Mouse (Mus musculus): ENCODE data around the gene Slc44a2. TPM values are rescaled to one million over a fixed set of nuclear protein-coding genes. Genes with fewer than 3 reads are reported as not detected.

Gene Slc44a2
- polyA plus RNA-seq, 1 experiment from 2014 or later = 131 TPM

- H3K9me3 ChIP-seq = no peaks in the 10 kb centered on the region
- H3K4me3 ChIP-seq = no peak overlapping the region
- peaks cover 89% of the 10 kb centered on the region for H3K36me3 ChIP-seq
- no peaks in the 10 kb centered on the region for H3K4me1 ChIP-seq
- H3K9ac ChIP-seq = no peak overlapping the region
- no peaks in the 10 kb centered on the region for H3K27me3 ChIP-seq
- no peak for ATAC-seq (ENCODE audit: low FRiP score, low read depth)
- no peak overlapping the region for H3K4me2 ChIP-seq (replicated peaks)
- H3K27ac ChIP-seq = no peak overlapping the region
- WGBS = 70% methylated on average over 16 of the region's 16 CpGs
Observed at GRCm38 (mm10) chr9:21346627-21347365, 26.3 kb downstream of the Slc44a2 start.

GRCm38 (mm10) chr9:21348152-21348551, 27.7 kb downstream of the Slc44a2 start:
- Histone ChIP-seq H3K4me1 (peaks cover 5% of the 10 kb centered on the region), H3K27me3 (no peaks in the 10 kb centered on the region), H3K4me3 (no peak overlapping the region), H3K9me3 (no peaks in the 10 kb centered on the region), H3K9ac (0 out of 2 replicates have a peak overlapping the region, but pooled peaks have one; percentile 50), H3K27ac (no peak overlapping the region), H3K4me2 (replicated peaks) (no peak overlapping the region), H3K36me3 (peaks cover 88% of the 10 kb centered on the region)
- ATAC-seq (ENCODE audit: low FRiP score, low read depth) = no peak
- WGBS = 90% methylated on average over 3 of the region's 3 CpGs

GRCm38 (mm10) chr9:21351178-21351577, 30.7 kb downstream of the Slc44a2 start:
- no peak for ATAC-seq (ENCODE audit: low FRiP score, low read depth)
- 93% methylated on average over 7 of the region's 7 CpGs for WGBS
- Histone ChIP-seq H3K4me2 (replicated peaks) (no peak overlapping the region), H3K27me3 (no peaks in the 10 kb centered on the region), H3K27ac (no peak overlapping the region), H3K9ac (no peak overlapping the region), H3K4me1 (peaks cover 11% of the 10 kb centered on the region), H3K36me3 (peaks cover 86% of the 10 kb centered on the region), H3K4me3 (no peak overlapping the region), H3K9me3 (no peaks in the 10 kb centered on the region)

GRCm38 (mm10) chr9:21351702-21352377, 31.3 kb downstream of the Slc44a2 start:
- Histone ChIP-seq H3K4me2 (replicated peaks) (no peak overlapping the region), H3K36me3 (peaks cover 81% of the 10 kb centered on the region), H3K4me3 (no peak overlapping the region), H3K27me3 (no peaks in the 10 kb centered on the region), H3K27ac (no peak overlapping the region), H3K4me1 (peaks cover 11% of the 10 kb centered on the region), H3K9ac (no peak overlapping the region), H3K9me3 (no peaks in the 10 kb centered on the region)
- ATAC-seq (ENCODE audit: low FRiP score, low read depth) = no peak
- 96% methylated on average over 4 of the region's 4 CpGs for WGBS

- 37% methylated on average over 20 of the region's 20 CpGs for WGBS
- H3K27me3 ChIP-seq = no peaks in the 10 kb centered on the region
- no peak overlapping the region for H3K4me2 ChIP-seq (replicated peaks)
- no peak overlapping the region for H3K4me3 ChIP-seq
- no peak for ATAC-seq (ENCODE audit: low FRiP score, low read depth)
- H3K27ac ChIP-seq = peak overlapping the region; percentile 63; the same call in 1 of the 2 replicates
- peaks cover 72% of the 10 kb centered on the region for H3K36me3 ChIP-seq
- H3K4me1 ChIP-seq = peaks cover 11% of the 10 kb centered on the region
- H3K9me3 ChIP-seq = no peaks in the 10 kb centered on the region
- H3K9ac ChIP-seq = peak overlapping the region; percentile 43
Observed at GRCm38 (mm10) chr9:21352463-21353372, 32.2 kb downstream of the Slc44a2 start.

- H3K27me3 ChIP-seq = no peaks in the 10 kb centered on the region
- ATAC-seq (ENCODE audit: low FRiP score, low read depth) = no peak
- H3K36me3 ChIP-seq = peaks cover 66% of the 10 kb centered on the region
- peaks cover 11% of the 10 kb centered on the region for H3K4me1 ChIP-seq
- no peak overlapping the region for H3K4me2 ChIP-seq (replicated peaks)
- WGBS = 64% methylated on average over 2 of the region's 2 CpGs
- H3K9me3 ChIP-seq = no peaks in the 10 kb centered on the region
- peak overlapping the region; percentile 63; the same call in 1 of the 2 replicates for H3K27ac ChIP-seq
- H3K4me3 ChIP-seq = no peak overlapping the region
- H3K9ac ChIP-seq = peak overlapping the region; percentile 43; the same call in 1 of the 2 replicates
Observed at GRCm38 (mm10) chr9:21353373-21353686, 32.8 kb downstream of the Slc44a2 start.

- Histone ChIP-seq H3K36me3 (peaks cover 53% of the 10 kb centered on the region), H3K9ac (peak overlapping the region; percentile 48; the same call in 1 of the 2 replicates), H3K4me3 (no peak overlapping the region), H3K27ac (peak overlapping the region; percentile 28; the same call in 1 of the 2 replicates), H3K27me3 (no peaks in the 10 kb centered on the region), H3K4me2 (replicated peaks) (no peak overlapping the region), H3K4me1 (peaks cover 11% of the 10 kb centered on the region), H3K9me3 (no peaks in the 10 kb centered on the region)
- ATAC-seq (ENCODE audit: low FRiP score, low read depth) = no peak
- WGBS = 82% methylated on average over 6 of the region's 6 CpGs
Observed at GRCm38 (mm10) chr9:21354796-21355195, 34.3 kb downstream of the Slc44a2 start.

- Histone ChIP-seq H3K36me3 (peaks cover 33% of the 10 kb centered on the region), H3K4me3 (no peak overlapping the region), H3K9me3 (no peaks in the 10 kb centered on the region), H3K27me3 (peaks cover 20% of the 10 kb centered on the region), H3K9ac (no peak overlapping the region), H3K4me1 (peaks cover 11% of the 10 kb centered on the region), H3K4me2 (replicated peaks) (no peak overlapping the region), H3K27ac (no peak overlapping the region)
- 6% methylated on average over 1 of the region's 1 CpGs for WGBS
- 0 out of 2 replicates have a peak, but pooled peaks have one; percentile 38 for ATAC-seq (ENCODE audit: low FRiP score, low read depth)
Observed at GRCm38 (mm10) chr9:21356981-21357718, 36.7 kb downstream of the Slc44a2 start.

GRCm38 (mm10) chr9:21366541-21367220, 46.2 kb downstream of the Slc44a2 start:
- Histone ChIP-seq H3K4me2 (replicated peaks) (peak overlapping the region; percentile 68), H3K36me3 (peaks cover 6% of the 10 kb centered on the region), H3K9me3 (no peaks in the 10 kb centered on the region), H3K4me1 (peaks cover 24% of the 10 kb centered on the region), H3K9ac (peak overlapping the region; percentile 61), H3K27me3 (peaks cover 10% of the 10 kb centered on the region; the same call in 1 of the 2 replicates), H3K27ac (peak overlapping the region; percentile 82), H3K4me3 (peak overlapping the region; percentile 42)
- 31% methylated on average over 14 of the region's 14 CpGs for WGBS
- ATAC-seq (ENCODE audit: low FRiP score, low read depth) = no peak

GRCm38 (mm10) chr9:21367357-21368111, 47.0 kb downstream of the Slc44a2 start, which contains the start of gene Ilf3:
Gene Ilf3, plus strand, starts transcription at chr9:21367871.
- peak; percentile 95 for ATAC-seq (ENCODE audit: low FRiP score, low read depth)
- Histone ChIP-seq H3K27me3 (peaks cover 4% of the 10 kb centered on the region; the same call in 1 of the 2 replicates), H3K4me1 (peaks cover 26% of the 10 kb centered on the region), H3K4me3 (peak within 1 kb of the TSS; percentile 71), H3K4me2 (replicated peaks) (peak within 1 kb of the TSS; percentile 88), H3K9me3 (no peaks in the 10 kb centered on the region), H3K9ac (peak within 1 kb of the TSS; percentile 81), H3K36me3 (peaks cover 14% of the 10 kb centered on the region), H3K27ac (peak within 1 kb of the TSS; percentile 82)
- WGBS = under 1% methylated on average over 52 of the region's 66 CpGs
